Mouse (Mus musculus) midbrain, embryonic 13.5 days (tissue): ENCODE data around the gene Josd2. TPM values are rescaled to one million over a fixed set of nuclear protein-coding genes. Genes with fewer than 3 reads are reported as not detected.

ENCODE experiments used
- microRNA-seq: library from miRNA; unstranded; fragments of <30 nt; microRNA quantifications from one replicate; pipeline ENCODE4, GENCODE M21; 2016
- polyA plus RNA-seq: library from polyadenylated mRNA; unstranded; fragments of >200 nt; fragmentation: Nextera tagmentation; extraction: Ambion mirVana; gene quantifications from 2 replicates; pipeline ENCODE4 v1.2.1, GENCODE M21; 2015

Josd2 gene
- polyA plus RNA-seq, 1 experiment from 2014 or later: 44.8 TPM

Small RNA genes lying within 50 kb of the gene (microRNA-seq; reads per million reads assigned to microRNA genes)
- not detected for gene Mir7052

Other genes starting within 250 kb of the Josd2 start
- not detected in 2 replicates for gene Klk1, start 242.6 kb upstream of the Josd2 start, polyA plus RNA-seq
- not detected in 2 replicates for gene Gm36864, start 231.8 kb upstream of the Josd2 start, polyA plus RNA-seq
- 1.5 and 1.6 TPM in 2 replicates for gene 1700028J19Rik, start 221.3 kb upstream of the Josd2 start, polyA plus RNA-seq
- 205 and 217 TPM in 2 replicates for gene 2410002F23Rik, start 221.3 kb upstream of the Josd2 start, polyA plus RNA-seq
- 0.09 TPM in 1 of 2 replicates, not detected in the other for gene Acp4, start 210.6 kb upstream of the Josd2 start, polyA plus RNA-seq
- not detected in 2 replicates for gene Gm15517, start 206.5 kb upstream of the Josd2 start, polyA plus RNA-seq
- 3.7 and 4.0 TPM in 2 replicates for gene Clec11a, start 161.1 kb upstream of the Josd2 start, polyA plus RNA-seq
- 26.0 and 26.4 TPM in 2 replicates for gene Shank1, start 157.7 kb upstream of the Josd2 start, polyA plus RNA-seq
- gene Syt3, start 83.9 kb upstream of the Josd2 start, polyA plus RNA-seq: 16.9 and 17.6 TPM in 2 replicates
- gene 1700008O03Rik, start 82.2 kb upstream of the Josd2 start, polyA plus RNA-seq: 0.70 and 1.4 TPM in 2 replicates
- gene Lrrc4b, start 39.0 kb upstream of the Josd2 start, polyA plus RNA-seq: 15.7 and 16.4 TPM in 2 replicates
- 8.6 and 10.8 TPM in 2 replicates for gene Aspdh, start 2.6 kb upstream of the Josd2 start, polyA plus RNA-seq
- 118 and 129 TPM in 2 replicates for gene Emc10, start 28.5 kb downstream of the Josd2 start, polyA plus RNA-seq
- 43.0 and 46.1 TPM in 2 replicates for gene Fam71e1, start 28.6 kb downstream of the Josd2 start, polyA plus RNA-seq
- 0.16 and 0.23 TPM in 2 replicates for gene Mybpc2, start 56.7 kb downstream of the Josd2 start, polyA plus RNA-seq
- not detected in 2 replicates for gene Spib, start 64.1 kb downstream of the Josd2 start, polyA plus RNA-seq
- 38.7 and 40.1 TPM in 2 replicates for gene Pold1, start 80.9 kb downstream of the Josd2 start, polyA plus RNA-seq
- gene Nr1h2, start 86.0 kb downstream of the Josd2 start, polyA plus RNA-seq: 71.3 and 74.9 TPM in 2 replicates
- 0.64 and 1.3 TPM in 2 replicates for gene Napsa, start 104.4 kb downstream of the Josd2 start, polyA plus RNA-seq
- gene Kcnc3, start 122.7 kb downstream of the Josd2 start, polyA plus RNA-seq: 3.7 and 4.4 TPM in 2 replicates
- 0.84 and 1.2 TPM in 2 replicates for gene Myh14, start 202.9 kb downstream of the Josd2 start, polyA plus RNA-seq
- not detected in 2 replicates for gene Izumo2, start 240.8 kb downstream of the Josd2 start, polyA plus RNA-seq